Mouse (Mus musculus) C2C12 (cell line): ENCODE results near the gene Ttc30a2.

Experiments
- CEBPB ChIP-seq: IDR thresholded peaks from one replicate; pipeline ENCODE4 v1.6.1; 2011; ENCODE audit warnings: low read depth, mild to moderate bottlenecking, control low read depth, moderate library complexity
- CTCF ChIP-seq: IDR thresholded peaks from one replicate; pipeline ENCODE4 v1.5.1; 2011; ENCODE audit not compliant: control insufficient read depth, insufficient read depth, insufficient read length
- MAX ChIP-seq: IDR thresholded peaks from one replicate; pipeline ENCODE4 v1.6.1; 2011; ENCODE audit warnings: mild to moderate bottlenecking, control low read depth
- USF1 ChIP-seq: IDR thresholded peaks from one replicate; pipeline ENCODE4 v1.6.1; 2011; ENCODE audit warnings: low read depth, mild to moderate bottlenecking, control low read depth, moderate library complexity

- no peak for TF ChIP-seq CTCF
- no peak for TF ChIP-seq MAX
- TF ChIP-seq CEBPB, result no peak
- no peak for TF ChIP-seq USF1
Observed at GRCm38 (mm10) chr2:75959850-75960365, 18.1 kb downstream of the Ttc30a2 start.
